Mouse (Mus musculus): ENCODE data around the gene Scrg1. TPM values are rescaled to one million over a fixed set of nuclear protein-coding genes. Genes with fewer than 3 reads are reported as not detected.

The Scrg1 gene
- 1.0 TPM in 1 of 2 replicates, not detected in the other for polyA plus RNA-seq (2011; ENCODE audit: insufficient read length, low read depth, missing spikeins)

DNA sequence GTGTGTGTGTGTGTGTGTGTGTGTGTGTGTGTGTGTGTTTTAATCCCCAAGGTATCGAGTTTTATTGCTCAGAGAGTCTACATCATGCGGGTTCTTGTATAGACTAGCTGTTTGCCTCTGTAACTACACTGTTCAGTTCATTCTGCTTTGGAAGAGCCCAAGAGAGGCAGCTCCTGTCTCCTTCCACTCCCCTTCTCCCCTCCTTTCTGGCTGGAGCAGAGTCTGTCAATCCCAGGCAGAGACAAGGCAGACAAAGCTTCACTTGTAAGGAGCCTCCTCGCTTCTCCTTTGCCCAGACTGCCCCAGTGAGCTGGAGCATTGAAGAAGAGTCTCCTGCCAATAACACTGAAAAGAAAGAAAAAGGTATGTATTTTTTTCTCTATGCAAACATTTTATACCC is at the start of gene Scrg1:
Gene Scrg1, plus strand, starts transcription at position 159 of the 400 bp plus-strand sequence.
- no peak within 1 kb of the TSS for H3K27ac ChIP-seq (ENCODE audit: insufficient read depth, low read length)
- no peak for TF ChIP-seq POLR2A (IDR thresholded peaks at IDR 0.05; ENCODE audit: low read depth, low read length)
- no peak for TF ChIP-seq CTCF (IDR thresholded peaks at IDR 0.05; ENCODE audit: borderline replicate concordance, insufficient read depth, low read length)
- no peak within 1 kb of the TSS for H3K4me3 ChIP-seq (ENCODE audit: insufficient read depth, low read length)
- no peaks in the 10 kb centered on the region for H3K4me1 ChIP-seq (ENCODE audit: control insufficient read depth, insufficient read depth, low read length)

DNA sequence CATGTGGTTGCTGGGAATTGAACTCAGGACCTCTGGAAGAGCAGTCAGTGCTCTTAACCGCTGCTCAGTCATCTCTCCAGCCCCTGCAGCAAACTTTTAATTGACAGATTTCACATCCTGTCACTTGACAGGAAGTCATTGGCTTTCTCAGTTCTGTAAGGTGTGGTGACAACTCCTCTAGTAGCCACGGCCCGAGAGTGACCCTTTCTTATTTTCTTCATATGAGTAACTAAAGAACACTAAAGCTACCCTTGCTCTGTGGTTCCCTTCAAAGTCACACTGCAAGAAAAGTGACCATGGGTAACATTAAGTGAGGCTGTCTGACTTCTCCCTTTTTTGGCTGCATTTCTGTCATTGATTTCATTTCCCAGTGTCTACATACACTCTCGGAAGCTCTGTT is 49.4 kb upstream of the Scrg1 start:
- TF ChIP-seq POLR2A (IDR thresholded peaks at IDR 0.05; ENCODE audit: low read depth, low read length) (no peak), CTCF (IDR thresholded peaks at IDR 0.05; ENCODE audit: borderline replicate concordance, insufficient read depth, low read length) (no peak)
- H3K4me1 ChIP-seq (ENCODE audit: control insufficient read depth, insufficient read depth, low read length): no peaks in the 10 kb centered on the region
- no peak overlapping the region for H3K27ac ChIP-seq (ENCODE audit: insufficient read depth, low read length)
- H3K4me3 ChIP-seq (ENCODE audit: insufficient read depth, low read length): no peak overlapping the region

DNA sequence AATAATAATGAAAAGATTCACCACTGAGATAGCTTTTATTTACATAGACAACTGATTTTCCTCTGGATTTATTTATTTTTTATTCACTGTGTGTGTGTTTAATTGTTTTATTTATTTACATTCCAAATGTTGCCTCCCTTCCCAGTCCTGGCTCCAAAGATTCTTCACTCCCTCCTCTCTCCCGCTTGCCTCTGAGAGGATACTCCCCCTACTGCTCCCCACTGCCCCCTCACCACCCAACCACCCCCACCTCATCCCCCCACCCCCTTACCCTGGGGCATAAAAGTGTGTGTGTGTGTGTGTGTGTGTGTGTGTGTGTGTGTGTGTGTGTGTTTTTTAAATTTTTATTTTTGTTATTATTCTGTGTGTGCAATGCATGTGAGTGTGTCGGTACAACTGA is 46.4 kb upstream of the Scrg1 start:
- Histone ChIP-seq H3K27ac (ENCODE audit: insufficient read depth, low read length) (no peak overlapping the region), H3K4me3 (ENCODE audit: insufficient read depth, low read length) (no peak overlapping the region), H3K4me1 (ENCODE audit: control insufficient read depth, insufficient read depth, low read length) (no peaks in the 10 kb centered on the region)
- TF ChIP-seq POLR2A (IDR thresholded peaks at IDR 0.05; ENCODE audit: low read depth, low read length): no peak
- no peak for TF ChIP-seq CTCF (IDR thresholded peaks at IDR 0.05; ENCODE audit: borderline replicate concordance, insufficient read depth, low read length)

DNA sequence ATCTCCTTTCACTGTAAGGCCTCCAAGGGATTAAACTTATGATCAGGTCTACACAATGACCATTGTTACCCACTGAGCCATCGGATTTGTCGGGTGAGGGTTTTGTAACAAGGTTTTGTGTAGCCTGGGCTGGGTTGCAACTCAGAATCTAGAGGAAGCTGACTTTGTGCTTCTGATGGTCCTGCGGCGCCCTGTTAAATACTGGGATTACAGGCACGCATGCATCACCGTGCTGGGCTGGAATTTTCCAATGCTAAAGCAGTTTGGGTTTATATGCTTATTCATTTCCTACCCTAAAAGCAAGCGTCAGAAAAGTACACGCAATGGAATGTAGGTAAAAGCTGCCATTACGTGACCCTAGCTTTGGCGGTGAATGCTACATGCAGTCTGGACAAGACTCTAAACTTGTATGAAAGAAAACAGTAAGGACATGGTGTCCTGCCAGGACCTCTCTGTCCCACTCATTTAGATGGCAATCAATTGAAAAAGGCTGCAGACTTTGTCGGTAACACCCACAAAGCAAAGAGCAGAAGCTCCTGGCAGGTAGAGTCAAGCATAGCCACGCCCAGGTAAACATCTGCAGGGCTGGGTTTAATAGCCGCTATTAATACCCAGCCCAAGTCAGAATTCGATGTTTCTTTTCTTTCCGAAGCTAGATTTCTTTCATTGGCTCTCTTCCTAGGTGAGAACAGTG is 45.8 kb upstream of the Scrg1 start:
- H3K4me3 ChIP-seq (ENCODE audit: insufficient read depth, low read length): no peak overlapping the region
- TF ChIP-seq CTCF (IDR thresholded peaks at IDR 0.05; ENCODE audit: borderline replicate concordance, insufficient read depth, low read length): no peak
- no peak for TF ChIP-seq POLR2A (IDR thresholded peaks at IDR 0.05; ENCODE audit: low read depth, low read length)
- H3K27ac ChIP-seq (ENCODE audit: insufficient read depth, low read length): no peak overlapping the region
- no peaks in the 10 kb centered on the region for H3K4me1 ChIP-seq (ENCODE audit: control insufficient read depth, insufficient read depth, low read length)

DNA sequence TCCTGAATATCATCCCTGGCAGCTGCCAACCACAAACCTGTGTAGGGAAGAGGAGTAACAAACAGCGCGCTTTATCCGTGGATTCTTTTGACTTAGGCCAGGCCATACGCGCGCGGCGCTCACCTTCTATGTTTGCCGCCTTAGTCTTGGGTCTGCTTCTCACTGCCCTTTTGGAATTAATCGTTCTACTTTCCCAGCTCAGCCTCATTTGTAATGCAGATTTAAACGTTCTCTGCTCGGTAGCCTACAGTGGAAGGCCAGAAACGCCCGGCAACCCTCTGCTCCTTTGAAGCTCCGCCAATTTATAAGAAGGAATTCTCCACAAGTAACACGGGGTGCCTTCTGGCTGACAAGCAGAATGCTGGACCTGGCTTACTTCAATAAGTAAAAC is 45.3 kb upstream of the Scrg1 start:
- Histone ChIP-seq H3K4me3 (ENCODE audit: insufficient read depth, low read length) (no peak overlapping the region), H3K4me1 (ENCODE audit: control insufficient read depth, insufficient read depth, low read length) (no peaks in the 10 kb centered on the region), H3K27ac (ENCODE audit: insufficient read depth, low read length) (no peak overlapping the region)
- no peak for TF ChIP-seq CTCF (IDR thresholded peaks at IDR 0.05; ENCODE audit: borderline replicate concordance, insufficient read depth, low read length)
- TF ChIP-seq POLR2A (IDR thresholded peaks at IDR 0.05; ENCODE audit: low read depth, low read length): no peak

DNA sequence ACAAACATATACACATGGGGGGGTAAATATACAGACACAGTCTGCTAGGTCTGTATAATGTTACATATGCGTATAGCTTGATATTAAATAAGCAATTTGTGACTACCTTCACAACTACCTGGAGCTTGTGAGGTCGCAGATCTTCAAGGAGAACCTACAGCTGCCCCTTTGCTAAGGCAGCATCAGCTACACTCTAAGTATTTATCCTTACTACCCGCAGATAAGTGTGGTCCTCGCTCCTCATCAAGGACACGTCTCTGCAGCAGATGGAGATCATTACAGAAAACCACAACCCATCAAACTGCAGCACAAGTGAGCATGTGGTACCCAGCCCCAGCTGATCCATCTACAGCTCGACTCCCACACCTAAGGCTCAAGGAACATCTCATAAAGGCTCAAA is 44.4 kb upstream of the Scrg1 start:
- no peak overlapping the region for H3K4me3 ChIP-seq (ENCODE audit: insufficient read depth, low read length)
- no peak overlapping the region for H3K27ac ChIP-seq (ENCODE audit: insufficient read depth, low read length)
- TF ChIP-seq CTCF (IDR thresholded peaks at IDR 0.05; ENCODE audit: borderline replicate concordance, insufficient read depth, low read length): no peak
- TF ChIP-seq POLR2A (IDR thresholded peaks at IDR 0.05; ENCODE audit: low read depth, low read length): no peak
- no peaks in the 10 kb centered on the region for H3K4me1 ChIP-seq (ENCODE audit: control insufficient read depth, insufficient read depth, low read length)

DNA sequence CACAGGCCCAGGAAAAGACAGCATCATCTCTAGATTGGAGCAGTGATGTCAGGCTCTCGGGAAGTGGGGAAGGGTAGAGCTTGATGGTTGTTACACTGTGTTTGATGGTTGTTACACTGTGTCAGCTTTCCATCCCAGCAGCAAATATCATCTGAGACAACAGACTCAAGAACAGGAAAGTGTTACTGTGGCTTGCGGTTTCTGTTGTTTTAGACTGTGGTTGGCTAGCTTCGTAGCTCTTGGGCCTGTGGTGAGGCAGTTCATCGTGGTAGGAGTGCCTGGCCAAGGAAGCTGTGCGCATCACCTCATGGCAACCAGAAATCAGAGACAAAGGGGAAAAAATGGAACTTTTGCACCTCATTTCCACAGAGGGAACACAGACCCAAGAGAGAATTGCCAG is 38.9 kb upstream of the Scrg1 start:
- H3K4me3 ChIP-seq (ENCODE audit: insufficient read depth, low read length): no peak overlapping the region
- H3K4me1 ChIP-seq (ENCODE audit: control insufficient read depth, insufficient read depth, low read length): no peaks in the 10 kb centered on the region
- no peak for TF ChIP-seq POLR2A (IDR thresholded peaks at IDR 0.05; ENCODE audit: low read depth, low read length)
- TF ChIP-seq CTCF (IDR thresholded peaks at IDR 0.05; ENCODE audit: borderline replicate concordance, insufficient read depth, low read length): no peak
- no peak overlapping the region for H3K27ac ChIP-seq (ENCODE audit: insufficient read depth, low read length)

DNA sequence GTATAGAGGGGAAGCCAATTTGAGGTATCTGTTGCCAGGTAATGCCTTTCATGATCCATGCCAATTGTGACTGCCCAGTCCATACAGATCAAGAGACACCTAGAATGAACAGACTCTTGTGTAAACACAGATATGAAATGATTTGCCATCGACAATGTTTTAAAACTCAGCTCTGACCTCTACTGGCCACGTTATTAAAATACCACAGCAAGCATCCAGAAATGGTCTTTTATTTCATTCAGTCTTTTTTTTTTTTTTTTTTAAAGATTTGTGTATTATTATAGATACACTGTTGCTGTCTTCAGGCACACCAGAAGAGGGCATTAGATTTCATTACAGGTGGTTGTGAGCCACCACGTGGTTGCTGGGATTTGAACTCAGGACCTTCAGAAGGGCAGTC is 29.6 kb upstream of the Scrg1 start:
- no peak overlapping the region for H3K4me3 ChIP-seq (ENCODE audit: insufficient read depth, low read length)
- H3K4me1 ChIP-seq (ENCODE audit: control insufficient read depth, insufficient read depth, low read length): peaks cover 9% of the 10 kb centered on the region
- no peak overlapping the region for H3K27ac ChIP-seq (ENCODE audit: insufficient read depth, low read length)
- TF ChIP-seq POLR2A (IDR thresholded peaks at IDR 0.05; ENCODE audit: low read depth, low read length) (no peak), CTCF (IDR thresholded peaks at IDR 0.05; ENCODE audit: borderline replicate concordance, insufficient read depth, low read length) (no peak)

DNA sequence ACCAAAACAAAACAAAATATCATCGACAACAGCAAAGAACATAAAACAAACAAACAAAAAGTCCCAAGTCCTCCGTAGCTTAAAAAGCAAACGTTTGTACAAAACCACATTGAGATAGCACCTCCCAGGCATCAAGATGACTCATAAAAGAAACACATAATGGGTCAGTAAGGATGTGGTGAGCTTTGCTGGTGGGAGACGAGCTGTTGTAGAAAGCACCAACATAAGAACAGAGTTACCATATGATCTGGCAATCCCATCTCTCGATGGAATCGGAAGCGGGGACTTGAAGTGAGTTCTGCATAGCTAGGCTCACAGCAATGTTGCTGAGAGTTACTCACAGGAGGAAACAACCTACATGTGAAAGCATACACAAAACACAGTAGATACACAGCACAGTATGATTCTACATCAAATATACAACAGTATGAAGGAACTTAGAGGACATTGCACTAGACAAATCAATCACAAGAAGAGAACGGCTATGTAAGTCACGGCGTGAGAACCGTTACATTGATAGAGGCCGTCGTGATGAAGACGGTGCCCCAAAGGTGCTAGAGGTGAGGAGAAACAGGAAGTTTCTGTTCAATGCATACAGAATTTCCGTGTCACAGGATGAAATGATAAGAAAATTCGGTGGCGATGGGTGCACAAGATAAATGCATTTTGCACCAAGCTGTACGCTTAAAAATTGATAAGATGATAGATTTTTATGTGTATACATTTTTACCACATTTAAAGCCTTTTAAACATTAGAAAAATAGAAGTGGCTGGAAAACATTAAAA is 27.9 kb upstream of the Scrg1 start:
- no peak for TF ChIP-seq POLR2A (IDR thresholded peaks at IDR 0.05; ENCODE audit: low read depth, low read length)
- TF ChIP-seq CTCF (IDR thresholded peaks at IDR 0.05; ENCODE audit: borderline replicate concordance, insufficient read depth, low read length): no peak
- Histone ChIP-seq H3K4me3 (ENCODE audit: insufficient read depth, low read length) (no peak overlapping the region), H3K4me1 (ENCODE audit: control insufficient read depth, insufficient read depth, low read length) (peaks cover 9% of the 10 kb centered on the region), H3K27ac (ENCODE audit: insufficient read depth, low read length) (no peak overlapping the region)

DNA sequence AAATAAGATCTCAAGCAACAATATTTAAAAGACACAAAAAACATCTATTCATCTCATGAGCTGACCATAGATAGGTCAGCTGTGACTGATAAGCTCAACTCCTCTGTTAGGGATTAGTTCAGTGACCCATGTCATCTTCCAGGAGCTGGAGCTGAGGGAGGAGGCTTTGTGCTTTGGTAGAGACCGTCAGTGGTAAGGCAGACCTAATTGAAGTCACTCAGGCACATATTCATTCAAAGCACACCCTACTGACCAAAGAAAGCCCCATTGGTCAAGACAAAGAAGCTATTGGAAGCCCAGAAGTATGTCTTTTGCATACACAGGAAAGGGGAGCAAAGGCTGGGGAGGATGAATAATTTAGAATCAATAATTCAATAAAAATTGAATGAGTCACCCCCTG is 27.2 kb upstream of the Scrg1 start:
- Histone ChIP-seq H3K4me3 (ENCODE audit: insufficient read depth, low read length) (no peak overlapping the region), H3K27ac (ENCODE audit: insufficient read depth, low read length) (no peak overlapping the region), H3K4me1 (ENCODE audit: control insufficient read depth, insufficient read depth, low read length) (peaks cover 9% of the 10 kb centered on the region)
- TF ChIP-seq POLR2A (IDR thresholded peaks at IDR 0.05; ENCODE audit: low read depth, low read length) (no peak), CTCF (IDR thresholded peaks at IDR 0.05; ENCODE audit: borderline replicate concordance, insufficient read depth, low read length) (no peak)

All from embryonic fibroblast, embryonic 13.5 days (primary cell).